Mouse (Mus musculus) E14TG2a.4 (cell line): Measurements from ENCODE around the gene Igsf21.

Experiments used
- H3K27me3 ChIP-seq: 2 replicates; pipeline ENCODE4 v1.6.1; 2014; ENCODE audit warnings: low read length, control low read depth; ENCODE audit not compliant: insufficient read depth
- H3K36me3 ChIP-seq: 2 replicates; pipeline ENCODE4 v1.6.1; 2014; ENCODE audit warnings: low read length, control low read depth; ENCODE audit not compliant: insufficient read depth
- H3K4me1 ChIP-seq: replicated peaks from 2 replicates; pipeline ENCODE4 v1.6.1; 2014; ENCODE audit warnings: low read depth, low read length, control low read depth
- H3K4me3 ChIP-seq: replicated peaks from 2 replicates; pipeline ENCODE4 v1.5.1; 2014; ENCODE audit warnings: mild to moderate bottlenecking, low read length
- H3K9me3 ChIP-seq: 2 replicates; pipeline ENCODE4 v1.6.1; 2014; ENCODE audit warnings: low read length, control low read depth
- CTCF ChIP-seq: conservative IDR thresholded peaks from 2 replicates; pipeline ENCODE4 v1.5.1; 2014; ENCODE audit warnings: low read length
- NANOG ChIP-seq: IDR thresholded peaks from 2 replicates; pipeline ENCODE4 v1.6.1; 2014; ENCODE audit warnings: borderline replicate concordance, low read length, mixed read lengths
- POU5F1 ChIP-seq: IDR thresholded peaks from 2 replicates; pipeline ENCODE4 v1.6.1; 2014; ENCODE audit warnings: low read length, borderline replicate concordance

Igsf21 gene

GRCm38 (mm10) chr4:140029324-140030039, 217.1 kb downstream of the Igsf21 start:
- H3K36me3 ChIP-seq = no peaks in the 10 kb centered on the region
- peaks cover 65% of the 10 kb centered on the region for H3K4me1 ChIP-seq
- H3K4me3 ChIP-seq = no peak overlapping the region
- TF ChIP-seq NANOG (no peak), POU5F1 (no peak), CTCF (no peak)
- H3K27me3 ChIP-seq = peaks cover 21% of the 10 kb centered on the region
- H3K9me3 ChIP-seq = no peaks in the 10 kb centered on the region

GRCm38 (mm10) chr4:140023833-140024232, 222.8 kb downstream of the Igsf21 start:
- H3K9me3 ChIP-seq = no peaks in the 10 kb centered on the region
- H3K4me3 ChIP-seq = no peak overlapping the region
- H3K4me1 ChIP-seq = peaks cover 26% of the 10 kb centered on the region
- TF ChIP-seq NANOG (no peak), CTCF (no peak), POU5F1 (no peak)
- H3K36me3 ChIP-seq = no peaks in the 10 kb centered on the region
- H3K27me3 ChIP-seq = peaks cover 54% of the 10 kb centered on the region

DNA sequence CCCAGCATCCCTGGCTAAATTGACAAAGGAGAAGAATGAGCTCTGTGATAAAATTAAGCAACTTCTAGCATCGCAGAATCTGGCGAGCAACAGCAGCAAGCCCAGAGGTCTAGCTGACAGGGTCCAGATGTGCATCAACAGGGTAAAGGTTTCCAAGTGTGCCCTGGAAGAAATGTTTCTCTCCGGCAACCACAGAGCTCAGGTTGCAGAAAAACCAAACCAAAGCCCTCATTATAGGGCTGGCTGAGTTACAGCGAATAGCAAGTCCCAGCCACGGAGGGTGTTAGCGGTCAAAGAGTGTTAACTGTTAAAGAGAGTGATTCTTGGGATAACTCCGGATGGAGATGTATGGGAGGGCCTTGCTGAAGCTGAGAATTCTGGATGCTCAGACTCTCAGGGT, 230.7 kb downstream of the Igsf21 start:
- Histone ChIP-seq H3K4me3 (no peak overlapping the region), H3K9me3 (no peaks in the 10 kb centered on the region), H3K4me1 (no peaks in the 10 kb centered on the region), H3K36me3 (no peaks in the 10 kb centered on the region), H3K27me3 (peaks cover 72% of the 10 kb centered on the region)
- TF ChIP-seq POU5F1 = no peak
- TF ChIP-seq NANOG = no peak
- TF ChIP-seq CTCF = no peak

GRCm38 (mm10) chr4:140010728-140011470, 235.7 kb downstream of the Igsf21 start:
- H3K4me3 ChIP-seq = no peak overlapping the region
- peaks cover 71% of the 10 kb centered on the region for H3K27me3 ChIP-seq
- H3K36me3 ChIP-seq = no peaks in the 10 kb centered on the region
- peaks cover 10% of the 10 kb centered on the region for H3K4me1 ChIP-seq
- TF ChIP-seq POU5F1 (no peak), CTCF (no peak), NANOG (no peak)
- no peaks in the 10 kb centered on the region for H3K9me3 ChIP-seq

DNA sequence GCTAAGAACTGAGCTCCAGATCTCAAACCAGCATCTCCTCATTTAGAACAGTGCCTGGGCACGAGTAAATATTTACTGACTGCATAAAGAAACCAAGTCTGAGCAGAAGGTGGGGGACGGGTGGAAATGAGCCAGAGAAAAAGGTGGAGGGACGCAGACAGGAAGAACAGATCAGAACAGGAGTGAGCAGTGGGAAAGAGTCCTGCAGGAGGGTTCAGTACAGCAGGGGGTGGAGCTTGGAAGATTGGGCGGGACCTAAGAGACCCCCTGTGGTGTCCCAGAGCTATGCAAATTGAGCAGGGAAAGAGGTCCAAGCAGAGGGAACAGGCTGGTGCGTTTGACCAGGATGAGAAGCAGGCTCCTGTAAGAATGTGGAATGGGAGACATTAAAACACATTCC, 241.7 kb downstream of the Igsf21 start:
- TF ChIP-seq POU5F1 = no peak
- no peak for TF ChIP-seq CTCF
- TF ChIP-seq NANOG = no peak
- Histone ChIP-seq H3K4me3 (peak overlapping the region; percentile 76), H3K27me3 (peaks cover 50% of the 10 kb centered on the region), H3K4me1 (peaks cover 70% of the 10 kb centered on the region), H3K9me3 (no peaks in the 10 kb centered on the region), H3K36me3 (no peaks in the 10 kb centered on the region)

DNA sequence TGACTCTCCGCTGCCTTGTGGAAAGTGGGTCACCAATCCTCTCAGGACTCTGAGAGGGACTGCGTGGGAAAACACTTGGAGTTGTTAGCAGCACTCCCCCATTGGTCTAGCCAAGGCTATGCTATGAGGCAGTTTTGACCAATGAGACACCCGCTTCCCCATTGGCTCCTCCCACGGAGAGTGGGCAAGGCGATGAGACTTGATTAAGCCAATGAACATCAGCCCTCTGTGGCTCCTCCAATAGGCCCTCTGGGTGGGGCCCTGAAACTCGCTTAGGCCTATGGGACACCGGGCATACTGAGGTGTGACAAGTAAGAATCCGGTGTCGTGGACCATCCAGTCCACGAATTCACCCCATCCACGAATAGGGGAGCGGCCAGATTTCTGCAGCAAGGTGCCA, 242.4 kb downstream of the Igsf21 start:
- peaks cover 75% of the 10 kb centered on the region for H3K4me1 ChIP-seq
- no peaks in the 10 kb centered on the region for H3K36me3 ChIP-seq
- H3K4me3 ChIP-seq = peak overlapping the region; percentile 76
- H3K9me3 ChIP-seq = no peaks in the 10 kb centered on the region
- peaks cover 50% of the 10 kb centered on the region for H3K27me3 ChIP-seq
- TF ChIP-seq NANOG = no peak
- no peak for TF ChIP-seq CTCF
- TF ChIP-seq POU5F1 = no peak

DNA sequence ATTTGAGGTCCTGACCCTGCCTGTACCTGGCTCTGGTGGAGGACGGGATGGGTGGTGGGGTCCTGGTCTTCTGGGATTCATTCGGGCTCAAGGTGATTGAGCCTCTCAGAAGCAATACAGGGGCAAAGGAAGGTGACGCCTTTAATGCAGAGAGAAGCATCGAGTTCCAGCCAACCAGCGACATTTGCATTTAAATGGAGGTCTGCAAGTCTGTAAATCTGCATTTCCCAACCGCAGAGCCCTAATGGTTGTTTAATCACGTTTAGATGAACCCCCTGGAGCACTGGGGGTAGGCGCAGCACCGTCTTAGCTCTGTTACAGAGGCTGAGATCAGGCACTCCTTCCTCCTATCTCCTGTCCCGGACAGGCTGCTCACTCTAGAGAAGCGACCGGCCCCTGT, 244.5 kb downstream of the Igsf21 start:
- peak; percentile 20; the same call in 1 of the 2 replicates for TF ChIP-seq NANOG
- TF ChIP-seq CTCF = no peak
- Histone ChIP-seq H3K9me3 (peaks cover 16% of the 10 kb centered on the region), H3K4me3 (peak overlapping the region; percentile 76), H3K36me3 (no peaks in the 10 kb centered on the region), H3K4me1 (peaks cover 75% of the 10 kb centered on the region), H3K27me3 (peaks cover 58% of the 10 kb centered on the region)

GRCm38 (mm10) chr4:140000911-140001310, 245.7 kb downstream of the Igsf21 start:
- Histone ChIP-seq H3K36me3 (no peaks in the 10 kb centered on the region), H3K4me1 (peaks cover 66% of the 10 kb centered on the region), H3K9me3 (peaks cover 16% of the 10 kb centered on the region), H3K27me3 (peaks cover 58% of the 10 kb centered on the region), H3K4me3 (no peak overlapping the region)
- TF ChIP-seq NANOG = no peak
- no peak for TF ChIP-seq POU5F1
- no peak for TF ChIP-seq CTCF

DNA sequence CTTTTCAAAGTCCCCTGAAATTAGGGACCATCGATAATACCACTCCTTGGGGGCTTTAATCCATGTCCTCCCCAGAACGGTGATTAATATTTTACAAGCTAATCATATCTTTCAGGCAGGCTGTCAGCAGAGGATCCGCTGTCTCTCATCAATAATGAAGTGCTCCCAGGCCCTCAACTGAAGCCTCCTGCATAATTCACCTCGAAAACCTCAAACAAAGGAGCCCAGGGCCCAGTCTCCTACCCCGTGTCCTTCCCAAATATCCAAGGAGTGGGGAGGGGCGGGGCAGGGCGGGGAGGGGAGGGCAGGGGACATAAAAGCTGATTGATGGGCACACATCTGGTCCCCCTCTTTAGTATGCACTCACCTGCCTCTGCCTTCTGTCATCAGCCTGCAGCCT, 247.6 kb downstream of the Igsf21 start:
- peaks cover 16% of the 10 kb centered on the region for H3K9me3 ChIP-seq
- no peaks in the 10 kb centered on the region for H3K36me3 ChIP-seq
- no peak overlapping the region for H3K4me3 ChIP-seq
- H3K27me3 ChIP-seq = peaks cover 68% of the 10 kb centered on the region
- peaks cover 66% of the 10 kb centered on the region for H3K4me1 ChIP-seq
- TF ChIP-seq POU5F1 = no peak
- TF ChIP-seq CTCF = no peak
- no peak for TF ChIP-seq NANOG
